Mouse (Mus musculus) embryonic fibroblast, embryonic 13.5 days (primary cell): Measurements from ENCODE around the gene Esm1.

Experiments used
- CTCF ChIP-seq: IDR thresholded peaks from 2 replicates; pipeline ENCODE4 v1.5.1; 2011; ENCODE audit warnings: mild to moderate bottlenecking, control low read depth, low read length, moderate library complexity, borderline replicate concordance; ENCODE audit not compliant: insufficient read depth
- POLR2A ChIP-seq: IDR thresholded peaks from 2 replicates; pipeline ENCODE4 v1.6.1; 2011; ENCODE audit warnings: low read depth, mild to moderate bottlenecking, control low read depth, low read length, moderate library complexity

DNA sequence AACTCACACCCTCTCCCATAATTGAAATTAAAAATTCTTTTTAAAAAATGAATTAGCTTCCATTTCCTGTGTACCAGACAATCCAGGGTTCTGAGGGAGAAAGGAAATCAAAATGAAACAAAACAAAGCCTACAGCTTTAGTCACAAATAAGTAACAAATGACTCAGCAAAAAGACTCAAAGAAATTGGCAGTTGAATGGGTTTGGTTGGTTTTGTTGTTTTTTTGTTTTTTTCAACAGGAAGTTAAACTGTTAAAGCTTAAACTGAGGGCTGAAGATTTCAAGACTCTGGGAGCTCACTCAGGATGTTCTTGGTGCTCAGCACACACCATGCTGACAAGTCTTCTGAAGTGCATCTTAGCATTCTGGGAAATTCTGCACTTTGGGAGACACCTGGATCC, 39.2 kb upstream of the Esm1 start:
- TF ChIP-seq CTCF (no peak), POLR2A (no peak)
